Mouse (Mus musculus): ENCODE results near the gene Klk4. TPM values are rescaled to one million over a fixed set of nuclear protein-coding genes. Genes with fewer than 3 reads are reported as not detected.

Gene Klk4
- polyA plus RNA-seq (2014; fragmentation: Nextera tagmentation; extraction: Ambion mirVana): 0.18 TPM in 1 of 2 replicates, not detected in the other

GRCm38 (mm10) chr7:43880912-43881311 lies at the start of gene Klk4:
Gene Klk4, plus strand, starts transcription at chr7:43881160.
- H3K4me2 ChIP-seq: no peak within 1 kb of the TSS
- H3K9ac ChIP-seq (ENCODE audit: low read depth, low read length): no peak within 1 kb of the TSS
- no peak for ATAC-seq (replicated peaks; ENCODE audit: low FRiP score)
- H3K36me3 ChIP-seq (ENCODE audit: control insufficient read depth, insufficient read depth, low read length): no peaks in the 10 kb centered on the region
- no peak within 1 kb of the TSS for H3K27ac ChIP-seq (ENCODE audit: low read depth, low read length)
- H3K4me1 ChIP-seq (replicated peaks; ENCODE audit: control insufficient read depth, insufficient read depth, low read length): no peaks in the 10 kb centered on the region
- WGBS: 13% methylated on average over 3 of the region's 3 CpGs
- DNase-seq (ENCODE audit: low spot score): no peak
- H3K9me3 ChIP-seq (ENCODE audit: control insufficient read depth, low read length): no peaks in the 10 kb centered on the region
- no peaks in the 10 kb centered on the region; the same call in 1 of the 2 replicates for H3K27me3 ChIP-seq (replicated peaks; ENCODE audit: control insufficient read depth, insufficient read depth, low read length)
- H3K4me3 ChIP-seq (ENCODE audit: low read depth, low read length): no peak within 1 kb of the TSS

- no peak for ATAC-seq (replicated peaks; ENCODE audit: low FRiP score)
- DNase-seq (ENCODE audit: low spot score): no peak
- H3K27me3 ChIP-seq (replicated peaks; ENCODE audit: control insufficient read depth, insufficient read depth, low read length): no peaks in the 10 kb centered on the region
- no peaks in the 10 kb centered on the region for H3K4me1 ChIP-seq (replicated peaks; ENCODE audit: control insufficient read depth, insufficient read depth, low read length)
- 39% methylated on average over 3 of the region's 3 CpGs for WGBS
- H3K27ac ChIP-seq (ENCODE audit: low read depth, low read length): no peak within 1 kb of the TSS
- H3K4me3 ChIP-seq (ENCODE audit: low read depth, low read length): no peak within 1 kb of the TSS
- no peaks in the 10 kb centered on the region for H3K9me3 ChIP-seq (ENCODE audit: control insufficient read depth, low read length)
- H3K9ac ChIP-seq (ENCODE audit: low read depth, low read length): no peak within 1 kb of the TSS
- no peak within 1 kb of the TSS for H3K4me2 ChIP-seq
- no peaks in the 10 kb centered on the region for H3K36me3 ChIP-seq (ENCODE audit: control insufficient read depth, insufficient read depth, low read length)
These were observed 39.3 kb upstream of the Klk4 start, which contains the start of gene Klk5 for GRCm38 (mm10) chr7:43841701-43842100. Gene Klk5, plus strand, starts transcription at chr7:43841971.

- Histone ChIP-seq H3K36me3 (ENCODE audit: control insufficient read depth, insufficient read depth, low read length) (no peaks in the 10 kb centered on the region), H3K27me3 (replicated peaks; ENCODE audit: control insufficient read depth, insufficient read depth, low read length) (no peaks in the 10 kb centered on the region), H3K4me3 (ENCODE audit: low read depth, low read length) (no peak overlapping the region), H3K4me1 (replicated peaks; ENCODE audit: control insufficient read depth, insufficient read depth, low read length) (no peaks in the 10 kb centered on the region), H3K9ac (ENCODE audit: low read depth, low read length) (no peak overlapping the region), H3K27ac (ENCODE audit: low read depth, low read length) (no peak overlapping the region), H3K4me2 (no peak overlapping the region), H3K9me3 (ENCODE audit: control insufficient read depth, low read length) (no peaks in the 10 kb centered on the region)
- ATAC-seq (replicated peaks; ENCODE audit: low FRiP score): no peak
- DNase-seq (ENCODE audit: low spot score): no peak
- 93% methylated on average over 4 of the region's 4 CpGs for WGBS
These were observed 37.2 kb upstream of the Klk4 start for GRCm38 (mm10) chr7:43843801-43844200.

DNA sequence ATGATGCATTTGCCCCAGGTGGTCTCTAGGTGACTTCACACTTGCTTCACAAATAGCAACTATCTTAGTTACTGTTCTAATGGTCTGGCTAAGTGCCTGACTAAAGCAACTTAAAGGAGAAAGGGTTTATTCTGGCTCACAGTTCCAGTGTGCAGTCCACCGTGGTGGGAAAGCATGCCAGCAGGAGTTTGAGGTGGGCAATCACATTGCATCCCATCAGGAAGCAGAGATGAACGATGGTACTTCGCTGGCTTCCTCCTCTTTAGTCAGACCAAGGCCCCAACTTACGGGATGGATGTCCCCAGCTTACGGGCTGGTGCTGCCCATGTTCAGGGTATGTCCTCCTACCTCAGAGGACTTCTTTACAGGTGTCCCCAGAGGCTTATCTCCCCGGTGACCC lies 29.3 kb upstream of the Klk4 start:
- Histone ChIP-seq H3K4me1 (replicated peaks; ENCODE audit: control insufficient read depth, insufficient read depth, low read length) (no peaks in the 10 kb centered on the region), H3K4me3 (ENCODE audit: low read depth, low read length) (no peak overlapping the region), H3K9me3 (ENCODE audit: control insufficient read depth, low read length) (no peaks in the 10 kb centered on the region), H3K36me3 (ENCODE audit: control insufficient read depth, insufficient read depth, low read length) (no peaks in the 10 kb centered on the region), H3K4me2 (no peak overlapping the region), H3K9ac (ENCODE audit: low read depth, low read length) (no peak overlapping the region), H3K27me3 (replicated peaks; ENCODE audit: control insufficient read depth, insufficient read depth, low read length) (no peaks in the 10 kb centered on the region), H3K27ac (ENCODE audit: low read depth, low read length) (no peak overlapping the region)
- ATAC-seq (replicated peaks; ENCODE audit: low FRiP score): no peak
- WGBS: 85% methylated on average over 6 of the region's 6 CpGs
- DNase-seq (ENCODE audit: low spot score): no peak

- no peaks in the 10 kb centered on the region for H3K36me3 ChIP-seq (ENCODE audit: control insufficient read depth, insufficient read depth, low read length)
- H3K4me1 ChIP-seq (replicated peaks; ENCODE audit: control insufficient read depth, insufficient read depth, low read length): no peaks in the 10 kb centered on the region
- WGBS: 78% methylated on average over 9 of the region's 9 CpGs
These were observed 26.1 kb upstream of the Klk4 start for GRCm38 (mm10) chr7:43854642-43855380.

GRCm38 (mm10) chr7:43855709-43856108 lies 25.3 kb upstream of the Klk4 start:
- Histone ChIP-seq H3K4me1 (replicated peaks; ENCODE audit: control insufficient read depth, insufficient read depth, low read length) (no peaks in the 10 kb centered on the region), H3K36me3 (ENCODE audit: control insufficient read depth, insufficient read depth, low read length) (no peaks in the 10 kb centered on the region), H3K9me3 (ENCODE audit: control insufficient read depth, low read length) (no peaks in the 10 kb centered on the region), H3K4me3 (ENCODE audit: low read depth, low read length) (no peak overlapping the region), H3K4me2 (no peak overlapping the region), H3K9ac (ENCODE audit: low read depth, low read length) (no peak overlapping the region), H3K27me3 (replicated peaks; ENCODE audit: control insufficient read depth, insufficient read depth, low read length) (no peaks in the 10 kb centered on the region), H3K27ac (ENCODE audit: low read depth, low read length) (no peak overlapping the region)
- DNase-seq (ENCODE audit: low spot score) (no peak), ATAC-seq (replicated peaks; ENCODE audit: low FRiP score) (no peak)
- WGBS: 55% methylated on average over 3 of the region's 3 CpGs

More at GRCm38 (mm10) chr7:43854642-43855380, 26.1 kb upstream of the Klk4 start:
- ATAC-seq (replicated peaks; ENCODE audit: low FRiP score) (no peak), DNase-seq (ENCODE audit: low spot score) (no peak)
- Histone ChIP-seq H3K27ac (ENCODE audit: low read depth, low read length) (no peak overlapping the region), H3K4me3 (ENCODE audit: low read depth, low read length) (no peak overlapping the region), H3K4me2 (no peak overlapping the region), H3K9ac (ENCODE audit: low read depth, low read length) (no peak overlapping the region), H3K27me3 (replicated peaks; ENCODE audit: control insufficient read depth, insufficient read depth, low read length) (no peaks in the 10 kb centered on the region), H3K9me3 (ENCODE audit: control insufficient read depth, low read length) (no peaks in the 10 kb centered on the region)

- WGBS: 74% methylated on average over 7 of the region's 7 CpGs
- Histone ChIP-seq H3K27me3 (replicated peaks; ENCODE audit: control insufficient read depth, insufficient read depth, low read length) (no peaks in the 10 kb centered on the region), H3K4me3 (ENCODE audit: low read depth, low read length) (no peak overlapping the region), H3K36me3 (ENCODE audit: control insufficient read depth, insufficient read depth, low read length) (no peaks in the 10 kb centered on the region), H3K9me3 (ENCODE audit: control insufficient read depth, low read length) (no peaks in the 10 kb centered on the region), H3K4me1 (replicated peaks; ENCODE audit: control insufficient read depth, insufficient read depth, low read length) (no peaks in the 10 kb centered on the region), H3K27ac (ENCODE audit: low read depth, low read length) (no peak overlapping the region), H3K9ac (ENCODE audit: low read depth, low read length) (no peak overlapping the region), H3K4me2 (no peak overlapping the region)
- DNase-seq (ENCODE audit: low spot score): no peak
- no peak for ATAC-seq (replicated peaks; ENCODE audit: low FRiP score)
These were observed 24.7 kb upstream of the Klk4 start for GRCm38 (mm10) chr7:43856307-43856706.

DNA sequence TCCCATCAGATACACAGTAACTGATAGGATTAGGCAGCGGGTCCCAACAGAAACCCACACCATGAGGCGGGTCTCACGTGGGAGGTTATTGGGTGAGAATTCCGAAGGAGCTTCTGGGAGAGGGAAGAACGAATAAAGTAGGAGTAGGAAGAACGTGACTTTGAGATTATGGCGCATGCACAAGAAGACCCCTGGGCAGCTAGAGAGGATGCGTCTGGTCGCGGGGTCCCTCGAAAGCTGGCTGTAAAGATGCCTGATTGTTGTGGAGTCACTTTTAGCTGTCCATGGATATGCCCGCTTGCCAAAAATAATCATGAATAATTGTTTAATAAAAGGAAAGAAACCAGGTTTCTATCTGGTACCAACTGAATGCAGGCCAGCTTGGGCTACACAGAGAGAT lies 23.5 kb upstream of the Klk4 start:
- Histone ChIP-seq H3K4me3 (ENCODE audit: low read depth, low read length) (no peak overlapping the region), H3K36me3 (ENCODE audit: control insufficient read depth, insufficient read depth, low read length) (no peaks in the 10 kb centered on the region), H3K4me2 (no peak overlapping the region), H3K9me3 (ENCODE audit: control insufficient read depth, low read length) (no peaks in the 10 kb centered on the region), H3K27me3 (replicated peaks; ENCODE audit: control insufficient read depth, insufficient read depth, low read length) (no peaks in the 10 kb centered on the region), H3K9ac (ENCODE audit: low read depth, low read length) (no peak overlapping the region), H3K27ac (ENCODE audit: low read depth, low read length) (no peak overlapping the region), H3K4me1 (replicated peaks; ENCODE audit: control insufficient read depth, insufficient read depth, low read length) (no peaks in the 10 kb centered on the region)
- 85% methylated on average over 12 of the region's 12 CpGs for WGBS
- no peak for DNase-seq (ENCODE audit: low spot score)
- no peak for ATAC-seq (replicated peaks; ENCODE audit: low FRiP score)

DNA sequence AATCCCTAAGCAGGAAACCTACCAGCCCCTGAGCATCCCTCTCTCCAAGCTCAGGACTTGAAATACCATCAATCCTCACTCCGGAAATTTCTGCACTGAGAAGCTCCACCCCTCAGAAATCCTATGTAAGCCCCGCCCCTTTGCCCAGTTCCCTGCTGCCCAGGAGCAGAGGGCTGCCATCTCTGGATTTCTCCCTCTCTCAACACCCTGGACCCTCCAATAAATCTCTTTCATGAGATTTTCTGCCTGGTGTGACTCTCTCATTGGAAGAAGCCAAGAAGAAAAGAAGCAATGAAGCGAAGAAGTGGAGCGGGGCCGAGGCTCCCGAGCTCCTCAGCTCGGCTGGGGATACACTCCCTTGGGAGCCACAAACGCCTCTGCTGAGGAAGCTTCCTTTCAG lies 20.5 kb upstream of the Klk4 start:
- Histone ChIP-seq H3K36me3 (ENCODE audit: control insufficient read depth, insufficient read depth, low read length) (no peaks in the 10 kb centered on the region), H3K27me3 (replicated peaks; ENCODE audit: control insufficient read depth, insufficient read depth, low read length) (no peaks in the 10 kb centered on the region), H3K4me1 (replicated peaks; ENCODE audit: control insufficient read depth, insufficient read depth, low read length) (no peaks in the 10 kb centered on the region), H3K9ac (ENCODE audit: low read depth, low read length) (no peak overlapping the region), H3K4me3 (ENCODE audit: low read depth, low read length) (no peak overlapping the region), H3K27ac (ENCODE audit: low read depth, low read length) (no peak overlapping the region), H3K9me3 (ENCODE audit: control insufficient read depth, low read length) (no peaks in the 10 kb centered on the region), H3K4me2 (no peak overlapping the region)
- ATAC-seq (replicated peaks; ENCODE audit: low FRiP score): no peak
- 86% methylated on average over 8 of the region's 8 CpGs for WGBS
- DNase-seq (ENCODE audit: low spot score): no peak

Measured in liver, embryonic 11.5 days (tissue).